Mouse (Mus musculus) erythroblast, embryonic 14.5 days (primary cell): ENCODE results near the gene AU018091.

Experiments
- GATA1 ChIP-seq: IDR thresholded peaks from 2 replicates; pipeline ENCODE4 v1.6.1; 2012; ENCODE audit warnings: low read length, inconsistent platforms, mixed read lengths
- TAL1 ChIP-seq: IDR thresholded peaks from 3 replicates; pipeline ENCODE4 v1.6.1; 2012; ENCODE audit warnings: low read length, inconsistent platforms, mixed read lengths

DNA sequence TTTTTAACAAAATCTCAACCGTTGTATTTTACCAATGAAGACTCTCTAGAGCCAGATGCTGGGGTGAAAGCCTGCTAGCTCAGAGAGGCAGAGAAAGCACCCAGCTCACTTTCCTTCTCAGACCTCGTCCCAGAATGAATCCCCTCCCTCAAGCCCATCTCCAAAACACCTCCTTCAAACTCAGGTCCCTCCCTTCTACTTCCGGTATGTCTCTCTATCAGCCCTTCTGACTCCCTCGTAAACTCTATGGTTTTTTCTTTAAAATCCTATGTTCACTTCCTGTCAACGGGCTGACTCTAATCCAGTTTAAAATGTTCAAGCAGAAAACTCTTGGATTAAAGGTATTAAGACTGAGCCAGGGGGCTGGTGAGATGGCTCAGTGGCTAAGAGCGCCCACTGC is 4.6 kb downstream of the AU018091 start:
- TF ChIP-seq TAL1: no peak
- no peak for TF ChIP-seq GATA1
